Mouse (Mus musculus) heart, adult 2 months (tissue): ENCODE results near the gene Serpinf2. TPM values are rescaled to one million over a fixed set of nuclear protein-coding genes. Genes with fewer than 3 reads are reported as not detected.

Experiments
- DNase-seq, 2 experiments: peaks; one replicate each; pipeline ENCODE4 v3.0.0; 2021
- H3K27ac ChIP-seq: fragments of 200-600 bp; 2 replicates; pipeline ENCODE4 v1.8.1; 2022
- H3K27me3 ChIP-seq: fragments of 200-500 bp; 2 replicates; pipeline ENCODE4 v1.6.1; 2012; ENCODE audit warnings: mild to moderate bottlenecking, low read length, inconsistent platforms, mixed read lengths; ENCODE audit not compliant: control insufficient read depth, insufficient read depth
- H3K36me3 ChIP-seq: fragments of 200-500 bp; 2 replicates; pipeline ENCODE4 v1.6.1; 2012; ENCODE audit warnings: low read length, inconsistent platforms; ENCODE audit not compliant: control insufficient read depth, insufficient read depth
- H3K4me1 ChIP-seq: fragments of 200-500 bp; 2 replicates; pipeline ENCODE4 v1.6.1; 2011; ENCODE audit warnings: low read length; ENCODE audit not compliant: control insufficient read depth, insufficient read depth
- H3K4me3 ChIP-seq: fragments of 200-600 bp; 2 replicates; pipeline ENCODE4 v1.8.1; 2022
- H3K79me2 ChIP-seq: fragments of 200-500 bp; replicated peaks from 2 replicates; pipeline ENCODE4 v1.6.1; 2012; ENCODE audit warnings: mild to moderate bottlenecking, inconsistent platforms, low read length, moderate library complexity, mixed read lengths; ENCODE audit not compliant: control insufficient read depth, insufficient read depth
- H3K9ac ChIP-seq: fragments of 200-500 bp; 2 replicates; pipeline ENCODE4 v1.6.1; 2012; ENCODE audit warnings: low read depth, mild to moderate bottlenecking, control low read depth, inconsistent platforms, low read length, mixed read lengths
- CTCF ChIP-seq: fragments of 200-600 bp; IDR thresholded peaks from 2 replicates; pipeline ENCODE4 v1.8.1; 2022; ENCODE audit warnings: antibody characterized with exemption, mild to moderate bottlenecking, moderate library complexity
- EP300 ChIP-seq: fragments of 200-500 bp; IDR thresholded peaks from 2 replicates; pipeline ENCODE4 v1.6.1; 2011; ENCODE audit warnings: low read depth, low read length, control low read depth; ENCODE audit not compliant: insufficient read depth
- POLR2A ChIP-seq: fragments of 200-500 bp; IDR thresholded peaks from 2 replicates; pipeline ENCODE4 v1.6.1; 2011; ENCODE audit warnings: mild to moderate bottlenecking, low read depth, low read length, control low read depth; ENCODE audit not compliant: insufficient read depth
- WGBS: fragments of 180-500 bp; shearing (Covaris S2); methylation state at CpG from one replicate; pipeline ENCODE4 v1.1.7; 2018; 5-methylcytosine and 5-hydroxymethylcytosine counted together
- intact Hi-C: fragments of 180-260 bp; cut with DNase I; formaldehyde crosslinking; loops from one replicate; pipeline ENCODE4 v1.15.1; 2025
- polyA plus RNA-seq: library from polyadenylated mRNA; depleted of rRNA; stranded (reverse); fragments of >200 nt; gene quantifications from 2 replicates; pipeline ENCODE4 v1.2.3, GENCODE M21; 2012
- total RNA-seq, 2 experiments: library from RNA; stranded (reverse); gene quantifications; 2 replicates each; pipeline ENCODE4 v1.2.3; 2021

Gene Serpinf2
- total and polyA plus RNA-seq, 3 experiments: 0.18 TPM; not detected in 2

- no peak overlapping the region for H3K4me3 ChIP-seq
- no peak overlapping the region for H3K9ac ChIP-seq
- no peaks in the 10 kb centered on the region for H3K27me3 ChIP-seq
- WGBS: 29% methylated on average over 3 of the region's 3 CpGs
- H3K79me2 ChIP-seq: no peaks in the 10 kb centered on the region
- no peak for DNase-seq
- no peak for TF ChIP-seq EP300
- TF ChIP-seq CTCF: no peak
- TF ChIP-seq POLR2A: no peak
- intact Hi-C loops: no loop called here
- peaks cover 2% of the 10 kb centered on the region for H3K4me1 ChIP-seq
- peaks cover 6% of the 10 kb centered on the region for H3K36me3 ChIP-seq
- H3K27ac ChIP-seq: no peak overlapping the region
These were observed 31.3 kb upstream of the Serpinf2 start for GRCm38 (mm10) chr11:75470675-75471074.

- no peak for DNase-seq
- TF ChIP-seq POLR2A (no peak), CTCF (no peak), EP300 (no peak)
- intact Hi-C loops: loop anchor here (2.0 kb wide), 1 partner anchor 16 kb away; no protein-coding TSS in a partner anchor
- H3K27ac ChIP-seq: no peak overlapping the region
- 96% methylated on average over 4 of the region's 4 CpGs for WGBS
- no peak overlapping the region for H3K4me3 ChIP-seq
- H3K27me3 ChIP-seq: no peaks in the 10 kb centered on the region
- peaks cover 18% of the 10 kb centered on the region for H3K36me3 ChIP-seq
- H3K79me2 ChIP-seq: no peaks in the 10 kb centered on the region
- peaks cover 6% of the 10 kb centered on the region for H3K4me1 ChIP-seq
- no peak overlapping the region for H3K9ac ChIP-seq
These were observed 29.9 kb upstream of the Serpinf2 start for GRCm38 (mm10) chr11:75469261-75469660.

- Histone ChIP-seq H3K27ac (peak overlapping the region; percentile 69; the same call in 1 of the 2 replicates), H3K79me2 (no peaks in the 10 kb centered on the region), H3K36me3 (peaks cover 20% of the 10 kb centered on the region), H3K27me3 (no peaks in the 10 kb centered on the region), H3K9ac (peak overlapping the region; percentile 59), H3K4me3 (peak overlapping the region; percentile 53), H3K4me1 (peaks cover 6% of the 10 kb centered on the region)
- intact Hi-C loops: loop anchor here (2.0 kb wide), 1 partner anchor 16 kb away; no protein-coding TSS in a partner anchor
- 58% methylated on average over 7 of the region's 7 CpGs for WGBS
- TF ChIP-seq EP300 (no peak), CTCF (no peak), POLR2A (no peak)
- DNase-seq: no peak
These were observed 29.0 kb upstream of the Serpinf2 start for GRCm38 (mm10) chr11:75468410-75468809.

GRCm38 (mm10) chr11:75467512-75468215 lies 28.3 kb upstream of the Serpinf2 start:
- peak overlapping the region; percentile 69 for H3K27ac ChIP-seq
- H3K27me3 ChIP-seq: no peaks in the 10 kb centered on the region
- peaks cover 20% of the 10 kb centered on the region for H3K36me3 ChIP-seq
- peak; percentile 33 for TF ChIP-seq CTCF
- no peak; the same call in 1 of the 2 replicates for TF ChIP-seq POLR2A
- peak; percentile 74 to 81 for DNase-seq
- peak overlapping the region; percentile 53 for H3K4me3 ChIP-seq
- intact Hi-C loops: loop anchor here (2.0 kb wide), 1 partner anchor 17 kb away; no protein-coding TSS in a partner anchor
- H3K79me2 ChIP-seq: no peaks in the 10 kb centered on the region
- H3K4me1 ChIP-seq: peaks cover 6% of the 10 kb centered on the region
- WGBS: 8% methylated on average over 19 of the region's 19 CpGs
- peak overlapping the region; percentile 59 for H3K9ac ChIP-seq

GRCm38 (mm10) chr11:75466731-75467505 lies 27.5 kb upstream of the Serpinf2 start:
- no peaks in the 10 kb centered on the region for H3K79me2 ChIP-seq
- 96% methylated on average over 4 of the region's 4 CpGs for WGBS
- DNase-seq: peak in 1 of 2 experiments; percentile 24
- peaks cover 6% of the 10 kb centered on the region for H3K4me1 ChIP-seq
- H3K27me3 ChIP-seq: no peaks in the 10 kb centered on the region
- H3K4me3 ChIP-seq: no peak overlapping the region
- H3K27ac ChIP-seq: no peak overlapping the region; the same call in 1 of the 2 replicates
- peaks cover 20% of the 10 kb centered on the region for H3K36me3 ChIP-seq
- TF ChIP-seq POLR2A (peak; percentile 38; the same call in 1 of the 2 replicates), CTCF (peak; percentile 53), EP300 (no peak)
- intact Hi-C loops: no loop called here
- no peak overlapping the region for H3K9ac ChIP-seq
